Mouse (Mus musculus) thymus, postnatal 4 days (tissue): Measurements from ENCODE around the gene Icam4.

Source experiments
- DNase-seq: peaks from one replicate; pipeline ENCODE4 v3.0.0; 2021

Gene Icam4

GRCm38 (mm10) chr9:21012368-21012767 is 16.8 kb upstream of the Icam4 start:
- no peak for DNase-seq

DNA sequence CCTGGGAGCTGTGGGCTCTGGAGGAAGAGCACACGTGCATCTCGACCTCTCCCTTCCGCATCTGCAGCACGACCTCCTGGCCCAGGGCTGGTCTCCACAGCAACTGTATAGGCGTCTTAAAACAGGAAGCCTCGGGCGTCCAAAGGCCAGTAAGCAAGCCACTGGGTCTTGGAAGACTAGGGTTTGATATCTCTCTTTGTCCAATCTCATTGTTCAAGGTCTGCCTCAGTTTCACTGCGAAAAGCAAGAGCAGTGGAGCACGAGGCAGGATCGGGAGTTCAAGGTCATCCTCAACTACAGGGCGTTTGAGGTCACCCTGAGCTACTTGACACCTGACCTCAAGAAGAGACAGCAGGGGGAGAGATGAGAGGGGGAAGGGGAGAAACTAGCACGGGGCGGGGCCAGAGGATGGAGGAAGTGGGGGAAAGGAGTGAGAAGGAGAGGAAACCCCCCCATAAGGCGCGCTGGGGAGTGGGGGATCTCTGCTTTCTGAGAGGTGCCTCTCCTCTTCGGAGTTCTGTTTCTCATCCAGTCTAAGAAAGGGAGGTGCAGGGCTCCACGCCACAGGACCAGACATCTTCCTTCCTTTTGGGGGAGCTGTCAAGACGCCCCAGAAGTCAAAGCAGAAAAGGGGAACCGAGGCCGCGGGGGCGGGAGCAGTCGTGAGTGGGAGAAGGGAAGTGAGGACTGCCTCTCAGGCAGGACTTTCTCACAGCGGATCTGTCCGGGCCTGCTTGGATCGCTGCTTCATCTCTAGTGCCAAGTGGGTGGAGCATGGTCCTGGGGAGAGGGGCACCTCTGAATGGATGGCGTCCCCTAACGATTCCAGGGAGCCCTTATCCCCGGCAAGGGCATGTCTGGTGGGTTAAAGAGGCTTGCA is 14.2 kb upstream of the Icam4 start:
- peak; percentile 82 for DNase-seq

DNA sequence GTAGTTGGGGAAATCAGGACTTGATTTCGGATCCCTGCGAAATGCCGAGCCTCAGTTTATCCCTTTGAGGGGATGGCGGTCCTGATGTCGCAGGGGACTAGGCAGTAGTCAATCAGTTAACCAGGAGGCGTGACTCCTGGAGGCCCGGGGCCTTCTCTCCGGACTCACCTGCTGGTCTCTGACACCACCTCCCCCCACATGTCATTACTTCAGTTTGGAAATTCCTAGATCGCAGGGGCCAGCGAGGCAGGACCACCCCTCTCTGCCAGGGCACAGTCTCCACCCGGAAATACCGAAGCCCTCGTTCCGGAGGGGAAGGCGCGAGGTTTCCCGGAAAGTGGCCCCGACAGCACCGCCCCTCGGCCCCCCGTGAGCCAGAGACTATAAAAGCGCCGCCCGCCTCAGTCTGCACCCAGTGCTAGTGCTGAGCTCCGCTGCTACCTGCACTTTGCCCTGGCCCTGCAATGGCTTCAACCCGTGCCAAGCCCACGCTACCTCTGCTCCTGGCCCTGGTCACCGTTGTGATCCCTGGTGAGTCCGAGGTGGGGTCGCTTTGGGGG is 13.5 kb upstream of the Icam4 start, which contains the start of gene Icam1:
TSS of gene Icam1 (plus strand) at position 415 of the 560 bp plus-strand sequence.
- DNase-seq: peak; percentile 88

DNA sequence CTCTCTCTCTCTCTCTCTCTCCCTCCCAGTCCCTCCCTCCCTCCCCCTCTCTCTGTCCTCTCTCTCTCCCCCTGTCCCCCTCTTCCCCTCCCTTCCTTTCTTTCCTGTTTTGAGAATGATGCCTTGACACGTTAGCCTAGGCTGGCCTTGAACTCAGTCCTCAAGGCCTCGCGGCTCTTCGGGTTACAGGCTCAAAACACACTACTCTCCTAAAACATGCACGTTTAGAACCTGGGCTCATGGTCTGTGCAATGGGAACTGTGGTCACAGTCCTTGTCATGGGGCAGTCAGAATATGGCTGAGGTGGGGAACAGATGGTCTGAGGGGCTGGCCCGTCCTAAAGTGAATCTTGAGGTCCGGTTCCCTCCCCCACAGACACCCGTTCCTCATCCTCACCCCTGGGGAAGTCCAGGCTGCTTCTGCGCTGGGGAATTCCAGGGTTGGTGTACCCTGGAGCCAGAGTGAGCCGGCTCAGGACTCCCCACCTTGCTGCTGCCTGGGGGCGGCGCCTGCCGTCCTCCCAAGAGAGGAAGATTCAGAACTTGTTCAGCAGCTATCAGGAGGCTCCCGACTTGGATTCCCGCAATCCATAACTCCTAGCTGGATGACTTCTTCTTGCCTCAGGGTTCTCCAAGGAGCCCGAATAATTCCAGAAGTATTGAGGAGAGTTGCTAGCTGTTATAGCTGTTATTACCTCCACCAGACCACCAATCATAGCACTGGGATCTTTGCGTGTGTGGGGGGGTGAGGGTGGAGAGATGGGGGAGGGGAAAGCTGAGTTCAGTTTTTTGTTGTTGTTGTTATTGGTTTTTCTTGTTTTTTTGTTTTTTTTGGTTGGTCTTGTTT is 12.6 kb upstream of the Icam4 start:
- DNase-seq: peak; percentile 54

DNA sequence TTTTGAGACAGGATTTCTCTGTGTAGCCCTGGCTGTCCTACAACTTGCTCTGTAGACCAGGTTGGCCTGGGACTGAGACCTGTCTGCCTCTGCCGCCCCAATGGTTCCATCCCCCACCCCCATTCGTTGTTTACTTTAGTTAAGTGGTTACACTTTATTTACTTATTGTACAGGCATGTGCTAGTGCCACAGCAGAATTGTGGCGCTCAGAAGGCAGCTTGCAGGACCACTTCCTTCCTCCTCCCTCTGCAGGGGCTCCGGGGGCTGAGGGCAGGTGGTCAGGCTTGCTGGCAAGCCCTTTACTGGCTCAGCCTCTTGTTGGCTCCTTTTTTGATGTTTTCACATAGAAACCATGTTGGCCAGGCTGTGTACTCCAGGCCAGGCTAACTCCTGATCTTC is 12.0 kb upstream of the Icam4 start:
- peak; percentile 56 for DNase-seq

DNA sequence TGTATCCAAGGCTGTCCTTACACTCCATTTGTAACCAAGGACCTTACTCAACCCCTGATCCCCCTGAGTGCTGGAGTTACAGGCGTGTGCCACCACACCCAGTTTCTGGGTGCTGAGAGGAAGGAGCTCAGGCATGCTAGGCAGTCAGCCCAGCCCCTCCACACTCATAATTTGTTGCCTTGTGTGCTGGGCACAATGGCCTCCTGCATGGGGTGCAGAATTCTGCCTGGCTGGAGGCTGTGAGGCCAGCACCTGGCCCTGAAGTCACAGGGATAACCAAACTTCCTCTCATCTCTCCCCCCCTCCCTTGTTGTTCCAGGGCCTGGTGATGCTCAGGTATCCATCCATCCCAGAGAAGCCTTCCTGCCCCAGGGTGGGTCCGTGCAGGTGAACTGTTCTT is 10.6 kb upstream of the Icam4 start:
- DNase-seq: no peak

DNA sequence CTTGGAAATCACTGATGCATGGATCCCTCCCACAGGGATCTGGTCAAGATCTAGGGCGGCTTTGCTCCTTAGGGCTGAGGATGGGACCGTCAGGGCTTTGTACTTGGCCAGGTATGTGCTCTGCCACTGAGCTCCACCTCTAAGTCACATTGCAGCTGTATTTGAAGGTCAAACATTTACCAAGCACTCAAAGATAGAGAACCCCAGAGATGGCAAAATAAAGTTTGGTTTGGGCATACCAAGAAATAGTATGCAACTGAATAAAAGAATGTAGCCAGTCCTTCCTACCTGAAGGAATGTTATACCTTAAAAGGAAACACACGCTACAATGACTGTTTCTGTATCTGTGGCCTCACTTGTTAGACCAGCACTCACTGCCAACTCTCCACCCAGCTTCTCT is 7.8 kb upstream of the Icam4 start:
- DNase-seq: no peak

GRCm38 (mm10) chr9:21022288-21022687 is 6.9 kb upstream of the Icam4 start:
- no peak for DNase-seq

DNA sequence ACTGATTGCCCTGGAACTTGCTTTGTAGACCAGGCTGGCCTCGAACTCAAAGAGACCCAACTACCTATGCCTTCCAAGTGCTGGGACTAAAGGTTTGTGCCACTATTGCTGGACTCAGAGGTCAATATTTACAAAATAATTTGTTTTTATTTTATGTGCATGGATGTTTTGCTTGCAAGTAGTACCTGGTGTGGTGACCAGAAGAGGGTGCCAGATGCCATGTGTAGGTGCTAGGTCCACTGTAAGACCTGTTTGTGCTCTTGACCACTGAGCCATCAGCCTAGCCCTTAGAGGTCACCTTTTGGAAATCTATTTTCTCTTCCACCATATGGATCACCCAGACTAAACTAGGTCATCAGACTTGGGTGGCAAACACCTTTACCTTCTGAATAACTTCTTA is 6.4 kb upstream of the Icam4 start:
- DNase-seq: no peak

DNA sequence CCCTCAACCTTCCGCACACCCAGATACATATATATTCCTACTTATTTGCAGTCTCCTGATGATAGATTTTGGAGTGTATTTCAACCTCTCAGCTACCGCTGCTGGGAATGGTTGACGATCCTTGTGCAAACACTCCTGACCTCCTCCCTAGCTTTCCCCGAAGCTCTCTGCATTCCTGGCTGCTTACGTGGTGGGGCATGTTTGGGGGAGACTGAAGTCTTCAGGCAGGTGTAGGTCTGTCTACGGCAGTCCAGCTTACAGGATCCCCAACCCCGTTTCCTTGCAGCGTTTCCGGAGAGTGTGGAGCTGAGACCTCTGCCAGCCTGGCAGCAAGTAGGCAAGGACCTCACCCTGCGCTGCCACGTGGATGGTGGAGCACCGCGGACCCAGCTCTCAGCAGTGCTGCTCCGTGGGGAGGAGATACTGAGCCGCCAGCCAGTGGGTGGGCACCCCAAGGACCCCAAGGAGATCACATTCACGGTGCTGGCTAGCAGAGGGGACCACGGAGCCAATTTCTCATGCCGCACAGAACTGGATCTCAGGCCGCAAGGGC is 3.8 kb upstream of the Icam4 start:
- no peak for DNase-seq

DNA sequence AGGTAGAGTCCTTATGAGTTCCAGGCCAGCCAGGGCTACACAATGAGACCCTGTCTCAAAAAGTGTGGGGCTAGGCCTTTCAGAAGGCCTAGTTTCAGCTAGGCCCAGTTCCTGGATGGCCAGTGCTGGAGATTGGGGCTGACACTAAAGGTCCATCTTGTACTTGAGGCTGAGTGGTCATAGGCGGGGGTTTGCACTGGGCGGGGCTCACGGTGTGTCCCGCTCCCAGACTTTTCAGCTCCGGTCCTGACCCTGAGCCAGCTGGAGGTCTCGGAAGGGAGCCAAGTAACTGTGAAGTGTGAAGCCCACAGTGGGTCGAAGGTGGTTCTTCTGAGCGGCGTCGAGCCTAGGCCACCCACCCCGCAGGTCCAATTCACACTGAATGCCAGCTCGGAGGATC is 2.3 kb upstream of the Icam4 start:
- DNase-seq: no peak

DNA sequence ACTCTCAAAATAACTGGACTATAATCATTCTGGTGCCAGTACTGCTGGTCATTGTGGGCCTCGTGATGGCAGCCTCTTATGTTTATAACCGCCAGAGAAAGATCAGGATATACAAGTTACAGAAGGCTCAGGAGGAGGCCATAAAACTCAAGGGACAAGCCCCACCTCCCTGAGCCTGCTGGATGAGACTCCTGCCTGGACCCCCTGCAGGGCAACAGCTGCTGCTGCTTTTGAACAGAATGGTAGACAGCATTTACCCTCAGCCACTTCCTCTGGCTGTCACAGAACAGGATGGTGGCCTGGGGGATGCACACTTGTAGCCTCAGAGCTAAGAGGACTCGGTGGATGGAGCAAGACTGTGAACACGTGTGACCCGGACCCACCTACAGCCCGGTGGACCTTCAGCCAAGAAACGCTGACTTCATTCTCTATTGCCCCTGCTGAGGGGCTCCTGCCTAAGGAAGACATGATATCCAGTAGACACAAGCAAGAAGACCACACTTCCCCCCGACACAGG is 1.3 kb upstream of the Icam4 start:
- no peak for DNase-seq

- no peak for DNase-seq
Measured at GRCm38 (mm10) chr9:21028560-21029110, 538 bp upstream of the Icam4 start.

DNA sequence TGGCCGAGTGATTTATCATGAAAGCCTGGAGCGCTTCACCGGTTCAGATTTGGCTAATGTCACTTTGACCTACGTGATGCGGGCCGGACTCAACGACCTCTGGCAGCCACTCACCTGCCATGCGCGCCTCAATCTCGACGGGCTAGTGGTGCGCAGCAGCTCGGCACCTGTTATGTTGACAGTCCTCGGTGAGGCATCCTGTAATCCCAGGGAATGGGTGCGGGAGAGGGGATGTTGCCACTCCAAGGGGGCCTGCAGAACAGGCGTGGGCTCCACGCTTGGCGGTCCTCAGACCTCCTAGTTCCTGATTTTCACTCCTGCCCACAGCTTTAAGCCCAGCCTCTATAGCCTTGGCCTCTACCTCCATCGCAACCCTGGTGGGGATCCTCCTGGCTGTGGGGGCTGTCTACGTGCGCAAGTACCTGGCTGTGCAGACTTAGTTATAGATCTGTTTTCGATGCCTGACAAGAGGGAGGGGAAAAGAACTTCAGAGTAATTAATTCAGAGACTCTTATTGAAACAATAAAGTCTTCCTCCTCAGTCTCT is 955 bp downstream of the Icam4 start:
- peak; percentile 28 for DNase-seq

DNA sequence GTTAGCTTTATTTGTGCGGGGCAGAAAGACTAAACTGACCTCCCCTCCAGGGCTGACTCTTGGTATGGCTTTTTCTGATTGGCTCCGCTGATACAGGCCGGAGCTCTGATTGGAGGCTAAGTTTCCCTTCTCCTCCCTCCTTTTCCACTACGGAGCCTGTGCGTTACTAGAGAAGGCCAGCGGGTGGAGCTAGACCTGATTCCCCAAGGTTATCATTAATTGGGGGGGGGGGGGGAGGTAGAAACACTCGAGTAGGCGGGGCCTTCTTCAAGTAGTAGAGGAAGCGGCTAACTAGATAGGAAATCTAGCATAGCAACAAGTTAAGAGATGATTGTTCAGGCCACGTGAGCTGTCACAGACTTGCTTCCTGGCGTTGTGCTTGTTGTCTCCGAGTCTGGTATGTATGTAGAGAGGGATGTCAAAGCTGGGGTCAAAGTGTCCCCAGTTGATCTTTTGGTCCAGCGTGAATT is 1.6 kb downstream of the Icam4 start:
- DNase-seq: peak; percentile 92

GRCm38 (mm10) chr9:21031251-21031895 is 2.2 kb downstream of the Icam4 start:
- DNase-seq: peak; percentile 73

- peak; percentile 58 for DNase-seq
Measured at GRCm38 (mm10) chr9:21031896-21032351, 2.8 kb downstream of the Icam4 start, which contains the start of gene Icam5. Gene Icam5 (plus strand): TSS chr9:21032073.

- no peak for DNase-seq
Measured at GRCm38 (mm10) chr9:21032491-21032890, 3.3 kb downstream of the Icam4 start.

DNA sequence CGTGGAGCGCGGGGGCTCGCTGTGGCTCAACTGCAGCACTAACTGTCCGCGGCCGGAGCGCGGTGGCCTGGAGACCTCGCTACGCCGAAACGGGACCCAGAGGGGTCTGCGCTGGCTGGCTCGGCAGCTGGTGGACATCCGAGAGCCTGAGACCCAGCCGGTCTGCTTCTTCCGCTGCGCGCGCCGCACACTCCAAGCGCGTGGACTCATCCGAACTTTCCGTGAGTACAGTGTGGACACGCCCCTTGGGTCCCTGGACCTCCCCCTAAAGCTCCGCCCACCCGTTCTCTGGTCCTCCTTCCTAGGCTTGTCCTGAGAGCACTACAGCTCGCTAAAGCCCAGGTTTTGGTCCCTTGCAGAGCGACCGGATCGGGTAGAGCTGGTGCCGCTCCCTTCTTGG is 4.0 kb downstream of the Icam4 start:
- peak; percentile 74 for DNase-seq

- DNase-seq: peak; percentile 53
Measured at GRCm38 (mm10) chr9:21034481-21035085, 5.4 kb downstream of the Icam4 start.

GRCm38 (mm10) chr9:21035586-21035985 is 6.4 kb downstream of the Icam4 start:
- no peak for DNase-seq
